Mouse (Mus musculus): ENCODE measurements around the gene Xrn1. TPM values are rescaled to one million over a fixed set of nuclear protein-coding genes. Genes with fewer than 3 reads are reported as not detected.

Gene Xrn1
- total RNA-seq, 1 experiment, result 15.2 TPM

DNA sequence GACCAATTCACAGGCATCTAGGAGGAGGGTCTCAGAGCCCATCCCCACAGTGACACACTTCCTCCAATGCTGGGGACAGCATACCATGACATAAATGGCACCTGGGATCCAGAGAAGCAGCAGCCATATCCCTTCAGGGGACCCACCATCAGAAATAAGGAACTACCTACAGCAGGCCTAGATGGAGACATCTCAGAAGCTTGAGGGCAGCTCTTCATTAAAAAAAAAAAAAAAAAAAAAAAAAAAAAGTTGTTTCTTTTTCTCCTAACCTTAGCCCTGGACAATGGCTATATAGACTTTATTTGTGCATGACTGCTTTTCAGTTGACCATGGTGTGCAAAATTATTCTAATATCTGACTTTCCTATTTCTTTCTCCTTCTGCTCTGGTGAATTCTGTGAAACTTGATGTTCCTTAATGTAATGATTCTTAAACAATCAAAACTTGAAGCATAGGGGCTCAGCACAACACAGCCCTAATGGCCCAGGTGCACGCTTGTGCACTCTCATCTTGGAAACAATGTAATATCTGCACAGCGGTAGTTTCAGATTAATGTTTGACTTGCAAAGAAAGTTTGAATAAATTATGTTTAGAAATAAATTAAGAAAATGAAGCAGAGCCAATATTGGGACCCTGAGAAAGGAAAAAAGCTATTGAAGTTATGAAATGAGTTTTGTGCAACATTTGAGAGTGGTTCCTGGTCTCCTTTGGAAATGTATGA lies 108.7 kb downstream of the Xrn1 start:
- in situ Hi-C loops (cut with MboI; ENCODE audit: low sequenced_read_pairs in 2 of 2, unreplicated experiment in 2 of 2), result no loop called here
- no peaks in the 10 kb centered on the region for H3K9me3 ChIP-seq (ENCODE audit: control insufficient read depth, insufficient read depth, low read depth, low read length)
- TF ChIP-seq ZC3H11A (IDR thresholded peaks at IDR 0.05; ENCODE audit: borderline replicate concordance, low read depth, low read length) (no peak), HCFC1 (IDR thresholded peaks at IDR 0.05; ENCODE audit: borderline replicate concordance, insufficient read depth, low read length) (no peak), MAFK (IDR thresholded peaks at IDR 0.05; ENCODE audit: insufficient read depth, low read depth, low read length) (no peak), CHD2 (IDR thresholded peaks at IDR 0.05; ENCODE audit: low read depth, low read length) (no peak), ZNF384 (IDR thresholded peaks at IDR 0.05; ENCODE audit: low read depth, low read length) (no peak)

DNA sequence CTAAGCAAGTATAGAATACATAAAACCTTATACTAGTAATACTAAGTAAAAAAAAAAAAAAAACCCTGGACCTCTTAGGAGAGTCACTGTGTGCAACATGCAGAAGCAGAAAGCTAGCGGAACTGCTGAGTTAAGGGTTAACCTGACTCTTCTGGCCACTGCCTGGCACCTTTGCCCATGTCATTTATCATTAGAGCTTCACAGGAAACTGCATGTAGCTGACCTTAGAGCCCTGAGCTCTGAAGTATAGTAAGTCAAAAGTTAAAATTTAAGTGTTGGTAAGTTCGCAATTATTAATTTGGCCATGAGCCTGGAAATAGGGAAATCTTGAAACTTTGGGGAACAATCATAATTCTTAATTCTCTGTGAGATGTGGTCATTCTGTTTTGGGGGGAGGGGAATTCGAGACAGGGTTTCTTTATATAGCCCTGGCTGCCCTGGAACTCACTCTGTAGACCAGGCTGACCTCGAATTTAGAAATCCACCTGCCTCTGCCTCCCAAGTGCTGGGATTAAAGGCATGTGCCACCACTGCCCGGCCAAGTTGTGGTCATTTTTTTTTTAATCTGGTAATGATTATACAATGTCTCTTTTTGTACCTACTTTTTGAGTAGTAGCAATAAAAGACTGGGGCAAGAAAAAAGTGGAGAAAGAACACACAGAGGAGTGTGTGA lies 109.4 kb downstream of the Xrn1 start:
- Histone ChIP-seq H3K9ac (ENCODE audit: insufficient read depth, low read depth, low read length, poor library complexity, severe bottlenecking) (no peak overlapping the region), H3K4me1 (ENCODE audit: control insufficient read depth in 2 of 2, insufficient read depth in 2 of 2, low read length in 2 of 2, poor library complexity in 1 of 2) (no peaks in the 10 kb centered on the region), H3K4me3 (ENCODE audit: insufficient read depth in 1 of 2, low read depth in 1 of 2, low read length in 2 of 2, poor library complexity in 1 of 2, severe bottlenecking in 1 of 2) (no peak overlapping the region), H3K36me3 (ENCODE audit: control insufficient read depth, insufficient read depth, low read length, poor library complexity, severe bottlenecking) (no peaks in the 10 kb centered on the region), H3K27ac (ENCODE audit: insufficient read depth, low read depth, low read length, poor library complexity, severe bottlenecking) (no peak overlapping the region), H3K9me3 (ENCODE audit: control insufficient read depth, insufficient read depth, low read depth, low read length) (no peaks in the 10 kb centered on the region)
- no peak for DNase-seq (ENCODE audit: low read depth, low spot score)
- in situ Hi-C loops (cut with MboI; ENCODE audit: low sequenced_read_pairs in 2 of 2, unreplicated experiment in 2 of 2), result no loop called here
- TF ChIP-seq MAFK (IDR thresholded peaks at IDR 0.05; ENCODE audit: insufficient read depth, low read depth, low read length), result no peak
- TF ChIP-seq ZNF384 (IDR thresholded peaks at IDR 0.05; ENCODE audit: low read depth, low read length), result no peak
- TF ChIP-seq CHD2 (IDR thresholded peaks at IDR 0.05; ENCODE audit: low read depth, low read length), result no peak
- no peak for TF ChIP-seq HCFC1 (IDR thresholded peaks at IDR 0.05; ENCODE audit: borderline replicate concordance, insufficient read depth, low read length)
- TF ChIP-seq ZC3H11A (IDR thresholded peaks at IDR 0.05; ENCODE audit: borderline replicate concordance, low read depth, low read length), result no peak

More for the DNA sequence above, 108.7 kb downstream of the Xrn1 start:
- H3K4me3 ChIP-seq (ENCODE audit: insufficient read depth in 1 of 2, low read depth in 1 of 2, low read length in 2 of 2, poor library complexity in 1 of 2, severe bottlenecking in 1 of 2), result no peak overlapping the region
- no peak overlapping the region for H3K27ac ChIP-seq (ENCODE audit: insufficient read depth, low read depth, low read length, poor library complexity, severe bottlenecking)
- no peaks in the 10 kb centered on the region for H3K4me1 ChIP-seq (ENCODE audit: control insufficient read depth in 2 of 2, insufficient read depth in 2 of 2, low read length in 2 of 2, poor library complexity in 1 of 2)
- no peak overlapping the region for H3K9ac ChIP-seq (ENCODE audit: insufficient read depth, low read depth, low read length, poor library complexity, severe bottlenecking)
- DNase-seq (ENCODE audit: low read depth, low spot score), result no peak
- no peaks in the 10 kb centered on the region for H3K36me3 ChIP-seq (ENCODE audit: control insufficient read depth, insufficient read depth, low read length, poor library complexity, severe bottlenecking)

GRCm38 (mm10) chr9:96067507-96067906 lies 112.9 kb downstream of the Xrn1 start:
- Histone ChIP-seq H3K27ac (ENCODE audit: insufficient read depth, low read depth, low read length, poor library complexity, severe bottlenecking) (no peak overlapping the region), H3K4me3 (ENCODE audit: insufficient read depth in 1 of 2, low read depth in 1 of 2, low read length in 2 of 2, poor library complexity in 1 of 2, severe bottlenecking in 1 of 2) (no peak overlapping the region), H3K9ac (ENCODE audit: insufficient read depth, low read depth, low read length, poor library complexity, severe bottlenecking) (no peak overlapping the region), H3K9me3 (ENCODE audit: control insufficient read depth, insufficient read depth, low read depth, low read length) (no peaks in the 10 kb centered on the region), H3K36me3 (ENCODE audit: control insufficient read depth, insufficient read depth, low read length, poor library complexity, severe bottlenecking) (no peaks in the 10 kb centered on the region), H3K4me1 (ENCODE audit: control insufficient read depth in 2 of 2, insufficient read depth in 2 of 2, low read length in 2 of 2, poor library complexity in 1 of 2) (no peaks in the 10 kb centered on the region)
- no peak for DNase-seq (ENCODE audit: low read depth, low spot score)
- in situ Hi-C loops (cut with MboI; ENCODE audit: low sequenced_read_pairs in 2 of 2, unreplicated experiment in 2 of 2), result no loop called here
- no peak for TF ChIP-seq ZC3H11A (IDR thresholded peaks at IDR 0.05; ENCODE audit: borderline replicate concordance, low read depth, low read length)

- no peak overlapping the region for H3K9ac ChIP-seq (ENCODE audit: insufficient read depth, low read depth, low read length, poor library complexity, severe bottlenecking)
- in situ Hi-C loops (cut with MboI; ENCODE audit: low sequenced_read_pairs in 2 of 2, unreplicated experiment in 2 of 2), result no loop called here
- no peak for DNase-seq (ENCODE audit: low read depth, low spot score)
- no peaks in the 10 kb centered on the region for H3K9me3 ChIP-seq (ENCODE audit: control insufficient read depth, insufficient read depth, low read depth, low read length)
- H3K4me1 ChIP-seq (ENCODE audit: control insufficient read depth in 2 of 2, insufficient read depth in 2 of 2, low read length in 2 of 2, poor library complexity in 1 of 2), result no peaks in the 10 kb centered on the region
- no peak for TF ChIP-seq ZNF384 (IDR thresholded peaks at IDR 0.05; ENCODE audit: low read depth, low read length)
- no peak for TF ChIP-seq HCFC1 (IDR thresholded peaks at IDR 0.05; ENCODE audit: borderline replicate concordance, insufficient read depth, low read length)
- no peak for TF ChIP-seq ZC3H11A (IDR thresholded peaks at IDR 0.05; ENCODE audit: borderline replicate concordance, low read depth, low read length)
- TF ChIP-seq CHD2 (IDR thresholded peaks at IDR 0.05; ENCODE audit: low read depth, low read length), result no peak
- TF ChIP-seq MAFK (IDR thresholded peaks at IDR 0.05; ENCODE audit: insufficient read depth, low read depth, low read length), result no peak
- H3K36me3 ChIP-seq (ENCODE audit: control insufficient read depth, insufficient read depth, low read length, poor library complexity, severe bottlenecking), result no peaks in the 10 kb centered on the region
- H3K4me3 ChIP-seq (ENCODE audit: insufficient read depth in 1 of 2, low read depth in 1 of 2, low read length in 2 of 2, poor library complexity in 1 of 2, severe bottlenecking in 1 of 2), result no peak overlapping the region
- H3K27ac ChIP-seq (ENCODE audit: insufficient read depth, low read depth, low read length, poor library complexity, severe bottlenecking), result no peak overlapping the region
Measured at GRCm38 (mm10) chr9:96078752-96079315, 124.3 kb downstream of the Xrn1 start.
